Mouse (Mus musculus) E14TG2a.4 (cell line): Measurements from ENCODE around the gene Taf11.

Experiments used
- CTCF ChIP-seq: conservative IDR thresholded peaks from 2 replicates; pipeline ENCODE4 v1.5.1; 2014; ENCODE audit warnings: low read length
- NANOG ChIP-seq: IDR thresholded peaks from 2 replicates; pipeline ENCODE4 v1.6.1; 2014; ENCODE audit warnings: borderline replicate concordance, low read length, mixed read lengths

GRCm38 (mm10) chr17:27873583-27873982, 36.1 kb downstream of the Taf11 start:
- TF ChIP-seq CTCF, result no peak
- TF ChIP-seq NANOG, result no peak
